Mouse (Mus musculus) embryonic fibroblast, embryonic 13.5 days (primary cell): ENCODE results near the gene Itpk1. TPM values are rescaled to one million over a fixed set of nuclear protein-coding genes. Genes with fewer than 3 reads are reported as not detected.

ENCODE experiments used
- H3K27ac ChIP-seq: 2 replicates; pipeline ENCODE4 v1.5.1; 2012; ENCODE audit warnings: low read length, control low read depth, inconsistent platforms; ENCODE audit not compliant: insufficient read depth
- H3K4me1 ChIP-seq: 2 replicates; pipeline ENCODE4 v1.6.1; 2011; ENCODE audit warnings: low read length; ENCODE audit not compliant: control insufficient read depth, insufficient read depth
- H3K4me3 ChIP-seq: 2 replicates; pipeline ENCODE4 v1.5.1; 2011; ENCODE audit warnings: mild to moderate bottlenecking, control low read depth, low read length; ENCODE audit not compliant: insufficient read depth
- CTCF ChIP-seq: IDR thresholded peaks from 2 replicates; pipeline ENCODE4 v1.5.1; 2011; ENCODE audit warnings: mild to moderate bottlenecking, control low read depth, low read length, moderate library complexity, borderline replicate concordance; ENCODE audit not compliant: insufficient read depth
- POLR2A ChIP-seq: IDR thresholded peaks from 2 replicates; pipeline ENCODE4 v1.6.1; 2011; ENCODE audit warnings: low read depth, mild to moderate bottlenecking, control low read depth, low read length, moderate library complexity
- polyA plus RNA-seq: library from polyadenylated mRNA; stranded (reverse); fragments of >200 nt; gene quantifications from 2 replicates; pipeline ENCODE4 v1.2.4, GENCODE M21; 2011; ENCODE audit warnings: low read depth; ENCODE audit not compliant: missing spikeins, insufficient read length

Itpk1 gene
- polyA plus RNA-seq, 1 experiment = 5.0 TPM

GRCm38 (mm10) chr12:102585390-102585789 is 119.3 kb downstream of the Itpk1 start:
- TF ChIP-seq POLR2A (no peak), CTCF (no peak)
- H3K4me3 ChIP-seq = no peak overlapping the region
- H3K4me1 ChIP-seq = peaks cover 12% of the 10 kb centered on the region
- H3K27ac ChIP-seq = no peak overlapping the region

- TF ChIP-seq POLR2A = no peak
- no peak for TF ChIP-seq CTCF
- H3K4me3 ChIP-seq = no peak overlapping the region
- H3K4me1 ChIP-seq = peaks cover 12% of the 10 kb centered on the region
- H3K27ac ChIP-seq = no peak overlapping the region
Measured at GRCm38 (mm10) chr12:102582441-102582840, 122.3 kb downstream of the Itpk1 start.

DNA sequence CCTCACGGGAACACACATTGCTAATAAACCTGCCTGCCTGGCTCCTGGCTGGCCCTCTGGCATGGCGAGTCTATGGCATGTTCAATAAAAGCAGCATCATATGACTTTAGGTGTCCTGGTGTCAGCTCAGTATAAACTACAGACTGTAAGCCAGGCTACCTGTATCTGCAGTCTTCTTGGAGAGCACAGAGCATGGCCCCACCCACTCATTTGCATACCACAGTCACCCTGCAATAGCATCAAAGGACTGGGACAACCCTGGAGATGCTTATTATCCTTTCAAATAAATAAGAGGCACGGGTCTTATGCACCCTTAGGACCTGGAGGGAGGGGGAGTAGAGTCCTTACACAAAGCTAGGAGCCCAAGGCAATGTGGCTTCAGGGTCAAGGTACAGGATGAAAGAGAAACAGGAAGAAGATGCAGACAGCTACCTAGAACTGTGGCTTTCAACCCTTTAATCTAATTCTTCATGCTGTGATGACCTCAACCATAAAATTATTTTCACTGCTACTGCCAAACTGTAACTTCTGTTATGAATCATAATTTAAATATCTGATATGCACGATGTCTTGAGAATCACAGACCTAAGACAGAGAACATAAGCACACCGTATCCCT is 123.0 kb downstream of the Itpk1 start:
- Histone ChIP-seq H3K27ac (no peak overlapping the region), H3K4me1 (peaks cover 8% of the 10 kb centered on the region), H3K4me3 (no peak overlapping the region)
- TF ChIP-seq POLR2A = no peak
- no peak for TF ChIP-seq CTCF

- Histone ChIP-seq H3K4me3 (no peak overlapping the region), H3K4me1 (peaks cover 8% of the 10 kb centered on the region), H3K27ac (no peak overlapping the region)
- TF ChIP-seq POLR2A = no peak
- peak; percentile 82 for TF ChIP-seq CTCF
Measured at GRCm38 (mm10) chr12:102579041-102579440, 125.7 kb downstream of the Itpk1 start.

GRCm38 (mm10) chr12:102576659-102577398 is 127.9 kb downstream of the Itpk1 start:
- H3K27ac ChIP-seq = no peak overlapping the region
- TF ChIP-seq POLR2A (no peak), CTCF (no peak)
- peaks cover 4% of the 10 kb centered on the region for H3K4me1 ChIP-seq
- no peak overlapping the region for H3K4me3 ChIP-seq

- no peak for TF ChIP-seq POLR2A
- no peak for TF ChIP-seq CTCF
- no peak overlapping the region for H3K27ac ChIP-seq
- no peaks in the 10 kb centered on the region for H3K4me1 ChIP-seq
- no peak overlapping the region for H3K4me3 ChIP-seq
Measured at GRCm38 (mm10) chr12:102575541-102576329, 129.0 kb downstream of the Itpk1 start.

DNA sequence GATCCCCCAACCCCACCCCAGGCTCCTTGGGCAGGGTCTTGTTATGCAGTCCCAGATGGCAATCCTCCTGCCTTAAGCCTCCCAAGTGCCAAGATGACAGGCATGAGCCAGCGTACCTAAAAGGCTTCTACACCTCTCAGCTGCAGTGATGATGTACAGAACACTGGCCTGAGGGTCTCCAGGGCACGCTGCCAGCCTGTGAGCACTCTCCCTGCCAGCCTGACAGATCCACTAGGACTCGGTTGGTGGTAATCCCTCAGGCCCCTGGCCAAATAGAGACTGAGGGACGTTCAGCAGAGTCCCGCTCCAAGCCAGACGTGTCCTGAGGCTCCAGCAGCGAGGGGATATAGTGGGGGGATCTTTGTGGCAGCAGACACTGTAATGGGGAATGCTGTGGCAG is 131.7 kb downstream of the Itpk1 start:
- no peaks in the 10 kb centered on the region for H3K4me1 ChIP-seq
- H3K4me3 ChIP-seq = no peak overlapping the region
- TF ChIP-seq CTCF = no peak
- no peak for TF ChIP-seq POLR2A
- no peak overlapping the region for H3K27ac ChIP-seq

DNA sequence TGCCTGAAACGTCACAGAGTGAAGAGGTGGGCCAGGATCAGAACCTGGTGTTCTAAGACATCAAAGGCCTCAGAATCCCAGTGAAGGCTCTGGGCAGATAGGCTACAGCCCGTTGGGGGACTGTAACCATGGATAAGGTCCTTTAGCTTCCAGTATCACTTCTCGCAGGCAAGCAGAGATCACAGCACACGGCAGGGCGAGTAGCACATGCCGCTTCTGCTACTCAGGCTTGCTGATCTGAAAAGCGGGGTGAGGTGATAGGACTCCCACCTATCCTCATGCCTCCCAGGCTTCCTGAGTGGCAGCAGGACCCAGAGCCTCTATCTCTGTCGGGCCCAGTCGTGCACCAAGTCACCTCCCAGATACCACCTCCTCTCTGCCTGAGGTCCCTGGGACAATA is 133.1 kb downstream of the Itpk1 start:
- H3K4me3 ChIP-seq = no peak overlapping the region
- TF ChIP-seq POLR2A = no peak
- no peak for TF ChIP-seq CTCF
- no peak overlapping the region for H3K27ac ChIP-seq
- 0 out of 2 replicates have a peak, but pooled peaks cover 3% of the 10 kb centered on the region for H3K4me1 ChIP-seq

GRCm38 (mm10) chr12:102570734-102571133 is 134.0 kb downstream of the Itpk1 start:
- 0 out of 2 replicates have a peak, but pooled peaks cover 3% of the 10 kb centered on the region for H3K4me1 ChIP-seq
- no peak overlapping the region for H3K4me3 ChIP-seq
- H3K27ac ChIP-seq = no peak overlapping the region
- no peak for TF ChIP-seq CTCF
- no peak for TF ChIP-seq POLR2A

DNA sequence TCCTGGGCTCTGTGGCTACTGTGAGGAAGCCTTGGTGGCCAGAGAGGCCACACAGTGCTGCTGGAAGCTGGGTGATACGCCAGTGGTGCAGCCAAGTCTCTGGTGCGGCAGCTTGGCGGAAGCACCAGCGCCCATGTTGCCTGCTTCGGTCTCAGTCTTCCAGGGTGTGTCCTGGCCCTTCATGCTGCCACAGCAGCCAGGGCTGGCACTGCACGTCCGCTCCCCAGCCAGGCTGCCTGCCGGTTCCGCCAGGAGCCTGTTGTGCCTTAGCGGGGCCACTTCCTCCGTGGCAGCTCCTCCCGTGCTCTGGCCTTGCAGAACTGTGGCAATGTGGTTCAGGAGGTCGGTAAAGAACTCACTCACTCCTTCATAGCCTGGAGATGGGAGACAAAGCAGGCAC is 134.6 kb downstream of the Itpk1 start:
- no peak for TF ChIP-seq POLR2A
- TF ChIP-seq CTCF = no peak
- Histone ChIP-seq H3K4me1 (0 out of 2 replicates have a peak, but pooled peaks cover 3% of the 10 kb centered on the region), H3K4me3 (no peak overlapping the region), H3K27ac (no peak overlapping the region)
